Mouse (Mus musculus): ENCODE measurements at regions not wholly inside any gene's neighbourhood (a gene's known extent, or its start where the extent isn't known, plus 50 kb on each side); places are given as distances from the start of the nearest gene placed in this dataset.
A peak's percentile ranks its signal among the peaks of the same experiment; 100 is the strongest.
"Not testable (repeated sequence)": the region's sequence is repeated elsewhere in the genome, so short reads cannot be mapped to it uniquely, and the experiment has no call there.

DNA sequence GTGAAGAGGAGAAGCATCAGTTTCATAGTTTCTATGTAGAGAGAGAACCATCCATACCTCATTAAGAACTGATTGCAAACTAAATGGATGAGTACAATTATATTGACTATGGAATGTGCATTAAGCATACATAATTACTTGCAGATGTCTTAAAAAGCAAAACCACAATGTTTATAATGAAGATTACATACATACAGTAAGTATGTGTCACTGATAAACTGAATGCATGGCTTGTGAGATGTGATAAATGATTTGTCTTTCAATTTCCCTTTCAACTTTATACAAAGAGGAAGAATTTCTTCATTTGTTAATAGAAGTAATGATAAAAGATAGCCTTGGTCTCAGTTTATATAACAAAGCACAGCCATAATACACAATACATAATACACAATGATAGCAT is 1939.3 kb downstream of the 9330182O14Rik start:
- DNase-seq: no peak

GRCm38 (mm10) chr15:42082436-42082835 is 1948.3 kb downstream of the 9330182O14Rik start:
- no peak for DNase-seq

DNA sequence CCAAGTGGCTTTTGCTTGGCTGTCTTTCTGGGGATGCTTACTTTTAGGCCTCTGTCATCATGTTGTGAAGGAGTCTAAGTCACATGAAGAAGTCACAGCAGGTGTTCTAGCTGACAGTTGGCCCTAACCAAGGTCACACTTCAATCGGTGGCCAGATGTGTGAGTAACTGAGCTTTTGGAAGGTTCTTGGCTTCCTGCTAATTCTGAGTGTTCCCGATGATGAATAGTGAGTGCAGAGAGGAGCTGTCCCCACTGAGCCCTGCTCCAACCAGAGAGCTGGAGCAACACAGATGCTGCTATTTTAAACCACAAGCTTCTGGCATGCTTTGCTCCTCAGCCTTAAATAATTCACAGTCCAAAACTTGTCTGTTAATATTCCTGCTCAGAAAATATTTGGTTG is 1966.6 kb downstream of the 9330182O14Rik start:
- peak; percentile 19 for DNase-seq

- DNase-seq: no peak
Observed at GRCm38 (mm10) chr15:42104816-42105215, 1970.7 kb downstream of the 9330182O14Rik start.

GRCm38 (mm10) chr15:42107106-42107505 is 1972.9 kb downstream of the 9330182O14Rik start:
- no peak for DNase-seq

DNA sequence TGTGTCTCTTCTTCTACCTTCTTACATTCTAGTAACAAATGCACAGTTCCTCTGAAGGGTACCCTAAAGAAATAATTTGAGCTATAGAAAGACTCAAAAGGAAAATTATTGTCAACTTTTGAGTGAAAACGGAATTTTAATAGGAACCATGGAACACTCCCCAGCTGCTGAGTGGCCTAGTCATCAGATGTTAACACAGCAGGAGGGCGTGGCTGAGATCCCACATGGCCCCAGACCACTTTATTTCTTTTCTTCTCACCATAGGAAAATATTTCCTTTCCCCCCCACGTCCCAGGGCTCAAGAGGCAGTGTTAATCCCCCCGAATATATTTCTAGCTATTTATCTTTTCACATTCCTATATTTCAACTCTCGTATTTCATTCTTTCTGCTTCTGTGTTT is 1977.6 kb downstream of the 9330182O14Rik start:
- no peak for DNase-seq

DNA sequence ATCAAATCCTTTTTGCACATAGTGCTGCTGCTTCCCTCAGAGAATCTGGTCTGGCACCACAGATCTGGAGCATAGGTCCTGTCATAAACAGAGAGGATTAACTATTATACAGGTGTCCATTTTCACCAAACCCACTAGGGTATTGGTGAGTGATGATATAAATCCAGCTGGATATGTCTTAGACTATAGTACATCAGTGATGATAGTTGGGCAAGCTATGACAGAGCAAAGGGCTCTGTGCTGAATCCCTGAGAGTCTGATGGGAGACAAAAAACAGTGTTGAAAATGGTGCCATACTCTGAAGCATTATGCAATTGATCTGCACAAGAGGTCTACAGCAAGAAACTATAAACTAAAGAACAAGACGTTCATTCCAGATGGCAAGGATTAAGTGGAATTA is 1993.3 kb downstream of the 9330182O14Rik start:
- DNase-seq: no peak

DNA sequence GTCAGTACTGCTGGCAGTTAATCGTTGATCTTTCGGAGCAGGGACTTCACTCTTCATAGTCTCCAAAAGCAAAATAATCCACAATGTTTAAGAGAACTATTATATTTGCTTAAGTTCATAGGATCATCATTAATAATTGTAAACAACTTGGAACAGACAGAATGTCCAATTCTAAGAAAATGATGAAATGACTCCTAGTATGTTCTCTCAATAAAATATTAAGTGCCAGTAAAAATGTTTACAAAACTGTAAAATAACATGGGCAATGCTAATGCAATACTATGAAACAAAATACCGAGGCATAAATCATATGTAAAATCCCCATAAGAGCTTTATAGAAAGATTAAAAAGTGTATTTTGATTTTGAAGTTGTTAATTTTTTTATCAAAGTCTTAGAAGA is 1994.8 kb downstream of the 9330182O14Rik start:
- DNase-seq: no peak

GRCm38 (mm10) chr15:42166546-42166945 is 2032.4 kb downstream of the 9330182O14Rik start:
- no peak for DNase-seq

GRCm38 (mm10) chr15:42177766-42178165 is 2043.6 kb downstream of the 9330182O14Rik start:
- DNase-seq: not testable (repeated sequence)

DNA sequence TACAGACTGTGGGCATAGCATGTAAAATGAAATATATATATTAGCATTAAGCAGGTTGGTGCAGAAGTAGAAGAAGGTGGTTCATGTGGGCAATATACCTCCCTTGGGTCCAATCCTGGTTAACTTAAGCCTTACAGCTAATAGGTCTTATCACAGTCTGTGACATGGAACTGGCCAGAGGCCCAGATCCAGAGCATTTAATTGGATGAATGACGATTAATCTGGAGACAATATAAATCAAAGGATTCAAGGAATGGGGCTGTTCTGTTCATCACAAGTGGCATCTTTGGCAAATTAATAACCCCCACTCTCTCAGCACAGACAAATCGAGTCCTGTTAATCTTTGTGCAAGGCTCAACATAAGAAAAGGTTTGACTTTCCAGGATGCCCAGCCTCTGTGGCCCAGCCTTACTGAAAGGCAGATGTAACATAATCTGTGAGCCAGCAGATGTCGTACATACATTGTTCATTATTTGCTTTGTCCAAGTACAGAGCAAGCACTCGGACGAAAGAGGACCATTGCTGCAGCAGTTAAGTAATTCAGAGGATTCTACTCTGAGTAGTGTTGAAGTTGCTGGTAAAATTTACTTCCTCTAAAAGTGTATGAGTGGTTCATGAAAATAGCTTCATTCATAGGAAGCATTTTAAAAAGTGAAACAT is 2073.2 kb downstream of the 9330182O14Rik start:
- DNase-seq: no peak

GRCm38 (mm10) chr15:42219496-42219895 is 2085.3 kb downstream of the 9330182O14Rik start:
- DNase-seq: no peak

GRCm38 (mm10) chr15:42220005-42220404 is 2085.8 kb downstream of the 9330182O14Rik start:
- no peak for DNase-seq

DNA sequence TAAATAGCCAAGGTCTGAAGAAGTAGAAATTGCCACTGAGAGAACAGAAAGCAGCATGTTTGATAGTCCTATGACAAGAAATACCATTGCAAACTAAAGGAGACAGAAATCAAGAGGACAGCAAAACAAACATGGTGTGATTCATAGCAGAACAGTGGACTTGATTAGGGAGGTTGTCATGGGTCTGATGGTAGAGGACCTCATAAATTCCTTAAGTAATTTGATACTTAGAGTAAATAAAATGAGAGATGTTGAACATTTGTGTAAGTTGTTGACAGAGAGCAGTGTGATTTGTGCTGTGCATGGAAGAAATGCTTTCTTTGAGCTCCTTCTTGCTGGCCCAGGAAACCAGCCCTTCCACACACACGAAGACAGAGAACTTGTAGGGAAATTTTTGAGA is 2090.8 kb downstream of the 9330182O14Rik start:
- DNase-seq: no peak

DNA sequence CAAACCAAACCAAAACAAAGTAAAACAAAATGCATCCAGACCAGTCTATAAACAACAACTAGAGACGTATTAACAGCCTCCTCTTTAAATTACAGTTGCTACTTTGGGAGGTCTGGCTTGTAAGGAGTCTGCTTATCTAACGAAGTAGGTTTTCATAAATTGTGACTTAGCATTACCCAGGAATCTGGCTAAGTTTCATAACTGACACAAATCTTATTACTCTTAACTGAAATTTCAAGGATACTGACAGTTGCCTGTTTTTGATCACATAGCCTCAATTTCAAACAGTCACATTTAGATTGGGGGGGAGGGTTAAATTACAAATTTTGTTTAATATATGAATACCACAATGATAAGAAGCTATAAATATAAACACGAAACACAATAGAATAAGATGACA is 2097.5 kb downstream of the 9330182O14Rik start:
- no peak for DNase-seq

GRCm38 (mm10) chr15:42246812-42247211 is 2112.6 kb downstream of the 9330182O14Rik start:
- no peak for DNase-seq

GRCm38 (mm10) chr15:42252730-42253330 is 2118.7 kb downstream of the 9330182O14Rik start:
- DNase-seq: no peak

DNA sequence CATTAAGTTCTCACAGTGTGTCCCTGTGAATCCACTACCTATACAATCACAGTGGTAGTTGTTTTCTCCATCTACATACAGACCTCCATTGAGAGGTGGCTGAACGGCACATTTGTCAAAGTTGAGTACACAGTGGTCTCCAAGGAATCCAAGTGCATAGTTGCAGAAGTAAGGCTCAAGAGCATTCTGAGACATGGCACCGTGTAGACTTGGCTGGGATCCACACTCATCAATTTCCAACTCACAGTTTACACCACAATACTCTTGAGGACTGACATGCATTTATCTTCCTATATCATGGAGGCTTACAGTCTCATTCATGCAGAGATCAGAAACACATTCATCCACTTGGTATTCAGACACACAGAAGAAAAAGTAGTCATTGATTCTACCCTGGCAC is 2122.2 kb downstream of the 9330182O14Rik start:
- no peak for DNase-seq

DNA sequence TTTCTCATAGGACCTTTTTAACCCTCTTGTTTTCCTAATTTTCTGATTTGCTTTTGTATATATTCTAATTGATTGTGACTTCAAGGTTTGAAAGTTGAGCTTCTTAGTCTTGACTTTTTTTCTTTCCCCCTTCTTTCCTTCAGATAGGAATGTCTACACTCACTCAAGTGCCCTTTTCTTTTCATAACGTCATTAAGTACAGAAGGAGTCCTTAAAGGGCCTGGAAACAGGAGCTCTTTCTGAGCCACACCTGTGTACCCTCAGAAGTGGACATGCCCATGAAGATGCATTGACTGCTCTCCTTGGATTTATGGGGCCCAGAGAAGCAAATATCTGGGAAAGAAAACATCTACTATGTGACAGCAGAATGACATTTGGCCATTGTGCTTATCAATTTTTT is 2141.0 kb downstream of the 9330182O14Rik start:
- no peak for DNase-seq

DNA sequence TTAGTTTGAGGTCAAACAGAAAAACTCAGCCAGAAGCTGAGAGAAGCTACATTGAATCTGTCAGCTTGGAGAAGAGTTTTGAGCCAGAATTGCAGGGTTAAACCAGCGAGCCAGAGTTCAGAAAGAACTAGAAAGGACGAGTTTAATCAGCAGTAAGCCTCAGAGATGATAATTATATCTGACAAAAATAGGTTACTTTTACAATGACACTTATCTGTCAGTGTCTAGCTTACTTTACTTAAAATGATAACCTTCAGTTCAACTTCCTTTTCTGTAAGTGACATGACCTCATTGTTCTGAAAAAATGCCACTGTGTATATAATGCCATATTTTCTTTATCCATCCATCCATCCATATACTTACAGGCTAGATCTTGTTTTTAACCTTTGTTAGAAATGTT is 2143.1 kb downstream of the 9330182O14Rik start:
- no peak for DNase-seq

DNA sequence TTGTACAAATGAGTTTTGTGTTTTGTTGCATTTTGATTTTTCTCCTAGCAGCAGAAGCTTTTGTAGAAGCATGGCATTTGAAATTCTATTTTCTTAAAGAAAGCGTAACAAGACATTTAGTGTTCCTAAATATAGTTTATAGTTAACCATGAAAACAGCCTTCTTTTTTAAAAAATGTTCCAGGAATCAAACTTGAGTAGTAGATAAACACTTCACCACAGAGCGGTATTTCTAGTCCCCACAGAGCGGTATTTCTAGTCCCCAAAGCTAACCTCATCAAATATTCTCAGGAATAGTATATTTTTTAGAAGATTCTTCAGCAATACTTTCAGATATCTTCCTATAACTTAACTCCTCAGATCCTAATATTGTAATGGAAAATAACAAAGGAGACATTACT is 2146.6 kb downstream of the 9330182O14Rik start:
- DNase-seq: no peak

GRCm38 (mm10) chr15:42296406-42296805 is 2162.2 kb downstream of the 9330182O14Rik start:
- no peak for DNase-seq

GRCm38 (mm10) chr15:42297430-42297829 is 2163.3 kb downstream of the 9330182O14Rik start:
- DNase-seq: no peak

DNA sequence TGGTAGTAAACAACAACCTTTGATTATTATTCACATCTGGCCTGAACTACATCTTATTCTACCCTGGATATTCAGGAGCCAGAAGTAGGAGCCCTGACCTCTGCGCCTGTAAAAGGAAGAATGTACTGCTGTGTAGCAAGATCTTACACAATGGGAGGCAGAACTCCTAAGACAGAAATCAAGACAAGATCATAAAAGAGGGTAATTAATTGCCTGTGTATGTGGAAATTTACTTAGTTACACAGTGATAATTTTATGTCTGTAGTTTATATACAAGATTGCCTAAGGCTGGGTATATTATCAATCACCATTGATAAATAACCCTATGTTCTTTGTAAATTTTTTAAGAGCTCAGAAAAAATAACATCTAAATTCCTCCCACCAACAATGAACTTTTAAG is 2167.8 kb downstream of the 9330182O14Rik start:
- DNase-seq: no peak
